In the genomic region with DNA sequence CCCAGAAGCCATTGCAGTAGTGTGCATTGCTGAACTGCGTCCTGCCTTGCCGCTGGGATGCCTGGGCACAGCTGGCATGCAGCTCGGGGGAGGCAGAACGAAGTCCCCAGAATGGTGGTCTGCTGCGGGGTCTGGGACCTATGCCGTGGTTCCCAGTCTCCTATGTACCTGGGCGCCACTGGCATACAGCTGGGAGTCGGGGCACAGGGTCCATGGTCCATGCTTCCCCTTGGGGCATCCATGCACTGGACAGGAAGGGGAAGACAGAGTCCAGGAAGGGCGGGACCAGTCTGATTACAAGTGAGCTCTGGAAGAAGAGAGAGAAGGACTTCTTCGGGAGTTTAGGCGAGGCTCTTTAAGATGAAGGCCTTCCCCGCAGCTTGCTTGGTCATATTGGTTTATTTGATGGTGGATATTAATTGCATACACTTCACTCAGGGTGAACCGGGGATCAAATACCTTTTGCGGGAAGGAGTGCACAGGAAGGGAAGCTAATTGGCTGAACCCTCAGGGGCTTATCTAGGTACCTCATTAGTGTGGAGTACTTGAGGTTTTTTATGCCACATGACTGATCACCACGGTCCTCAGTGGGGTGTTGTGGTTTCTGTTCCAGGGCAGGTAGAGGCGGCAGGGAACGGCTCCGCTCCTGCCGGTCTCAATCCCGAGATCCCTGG, we compare ENCODE assay signal across 8 mouse cellular contexts. TPM values are rescaled to one million over a fixed set of nuclear protein-coding genes. Genes with fewer than 3 reads are reported as not detected.
A peak's percentile ranks its signal among the peaks of the same experiment; 100 is the strongest.
DNase-seq lines count a peak whose midpoint lies in the region; ATAC-seq and TF ChIP-seq lines count a peak whose summit lies in the region.

No protein-coding gene starts in this region.

- no peak for TF ChIP-seq EP300 in stomach, postnatal 0 days (optimal IDR thresholded peaks at IDR 0.05)

- no peak overlapping the region for H3K27ac ChIP-seq in embryonic facial prominence, embryonic 14.5 days (replicated peaks; ENCODE audit: low read depth, low read length)
- H3K27ac ChIP-seq in embryonic facial prominence, embryonic 10.5 days (replicated peaks): no peak overlapping the region
- H3K27ac ChIP-seq in midbrain, embryonic 10.5 days (replicated peaks): 0 out of 2 replicates have a peak overlapping the region, but pooled peaks have one; percentile 10
- no peak overlapping the region for H3K27ac ChIP-seq in midbrain, embryonic 15.5 days
- peak overlapping the region; percentile 49 for H3K27ac ChIP-seq in stomach, postnatal 0 days (replicated peaks)

- WGBS in embryonic facial prominence, embryonic 14.5 days: 78% methylated on average over 20 of the region's 20 CpGs
- WGBS in embryonic facial prominence, embryonic 10.5 days: 81% methylated on average over 20 of the region's 20 CpGs
- 85% methylated on average over 20 of the region's 20 CpGs for WGBS in midbrain, embryonic 10.5 days
- WGBS in midbrain, embryonic 15.5 days: 73% methylated on average over 20 of the region's 20 CpGs
- WGBS in stomach, postnatal 0 days: 73% methylated on average over 20 of the region's 20 CpGs

- H3K9ac ChIP-seq in embryonic facial prominence, embryonic 14.5 days (ENCODE audit: low read depth, low read length): no peak overlapping the region
- H3K9ac ChIP-seq in midbrain, embryonic 15.5 days: no peak overlapping the region
- H3K9ac ChIP-seq in stomach, postnatal 0 days (ENCODE audit: low read length): no peak overlapping the region

- H3K4me3 ChIP-seq in embryonic facial prominence, embryonic 14.5 days (ENCODE audit: low read depth, low read length): no peak overlapping the region
- H3K4me3 ChIP-seq in embryonic facial prominence, embryonic 10.5 days: no peak overlapping the region
- no peak overlapping the region for H3K4me3 ChIP-seq in midbrain, embryonic 10.5 days
- no peak overlapping the region for H3K4me3 ChIP-seq in midbrain, embryonic 15.5 days
- H3K4me3 ChIP-seq in stomach, postnatal 0 days (ENCODE audit: low read depth, low read length): no peak overlapping the region

- DNase-seq in embryonic facial prominence, embryonic 14.5 days (ENCODE audit: low spot score): peak; percentile 43
- DNase-seq in embryonic facial prominence, embryonic 10.5 days (ENCODE audit: low spot score): no peak
- DNase-seq in midbrain, embryonic 10.5 days (ENCODE audit: low spot score): no peak
- peak; percentile 41 for DNase-seq in kidney, postnatal 10 days
- DNase-seq in stomach, postnatal 0 days (ENCODE audit: low spot score): no peak
- no peak for DNase-seq in left cerebral cortex, adult 9 months (ENCODE audit: low spot score in 2 of 2)
- no peak for DNase-seq in layer of hippocampus, adult 9-10 months (ENCODE audit: low spot score)

- ATAC-seq in embryonic facial prominence, embryonic 14.5 days (ENCODE audit: low read depth): peak; percentile 61; the same call in 1 of the 2 replicates
- ATAC-seq in midbrain, embryonic 15.5 days (replicated peaks): no peak
- no peak for ATAC-seq in stomach, postnatal 0 days (ENCODE audit: low FRiP score, low TSS enrichment)

- no peaks in the 10 kb centered on the region for H3K27me3 ChIP-seq in embryonic facial prominence, embryonic 14.5 days (replicated peaks; ENCODE audit: control insufficient read depth, insufficient read depth, low read length)
- H3K27me3 ChIP-seq in embryonic facial prominence, embryonic 10.5 days (replicated peaks; ENCODE audit: low read depth, poor library complexity, severe bottlenecking): no peaks in the 10 kb centered on the region
- no peaks in the 10 kb centered on the region for H3K27me3 ChIP-seq in midbrain, embryonic 10.5 days (ENCODE audit: low read depth, poor library complexity, severe bottlenecking)
- H3K27me3 ChIP-seq in midbrain, embryonic 15.5 days (replicated peaks): no peaks in the 10 kb centered on the region
- H3K27me3 ChIP-seq in stomach, postnatal 0 days (ENCODE audit: control insufficient read depth, insufficient read depth, low read length): no peaks in the 10 kb centered on the region

- no peaks in the 10 kb centered on the region for H3K9me3 ChIP-seq in embryonic facial prominence, embryonic 14.5 days (ENCODE audit: control insufficient read depth, low read length)
- no peaks in the 10 kb centered on the region for H3K9me3 ChIP-seq in embryonic facial prominence, embryonic 10.5 days
- no peaks in the 10 kb centered on the region for H3K9me3 ChIP-seq in midbrain, embryonic 10.5 days (replicated peaks)
- H3K9me3 ChIP-seq in midbrain, embryonic 15.5 days: no peaks in the 10 kb centered on the region
- H3K9me3 ChIP-seq in stomach, postnatal 0 days (ENCODE audit: control insufficient read depth, low read length): no peaks in the 10 kb centered on the region

- H3K4me1 ChIP-seq in embryonic facial prominence, embryonic 14.5 days (ENCODE audit: control insufficient read depth, insufficient read depth, low read length): no peaks in the 10 kb centered on the region
- peaks cover 28% of the 10 kb centered on the region for H3K4me1 ChIP-seq in embryonic facial prominence, embryonic 10.5 days
- H3K4me1 ChIP-seq in midbrain, embryonic 10.5 days: peaks cover 17% of the 10 kb centered on the region
- H3K4me1 ChIP-seq in midbrain, embryonic 15.5 days: 0 out of 2 replicates have a peak, but pooled peaks cover 5% of the 10 kb centered on the region
- H3K4me1 ChIP-seq in stomach, postnatal 0 days (replicated peaks; ENCODE audit: control insufficient read depth, insufficient read depth): no peaks in the 10 kb centered on the region

- no peaks in the 10 kb centered on the region for H3K36me3 ChIP-seq in embryonic facial prominence, embryonic 14.5 days (ENCODE audit: control insufficient read depth, insufficient read depth, low read length)
- no peaks in the 10 kb centered on the region for H3K36me3 ChIP-seq in embryonic facial prominence, embryonic 10.5 days (replicated peaks)
- H3K36me3 ChIP-seq in midbrain, embryonic 10.5 days: no peaks in the 10 kb centered on the region
- H3K36me3 ChIP-seq in midbrain, embryonic 15.5 days (replicated peaks): no peaks in the 10 kb centered on the region
- H3K36me3 ChIP-seq in stomach, postnatal 0 days (ENCODE audit: control insufficient read depth, insufficient read depth, low read length): no peaks in the 10 kb centered on the region

- TF ChIP-seq CTCF in stomach, postnatal 0 days (IDR thresholded peaks at IDR 0.05; ENCODE audit: low read depth): no peak

- H3K4me2 ChIP-seq in embryonic facial prominence, embryonic 14.5 days (ENCODE audit: low read depth, low read length): no peak overlapping the region
- H3K4me2 ChIP-seq in midbrain, embryonic 15.5 days: no peak overlapping the region
- H3K4me2 ChIP-seq in stomach, postnatal 0 days (replicated peaks; ENCODE audit: low read depth): no peak overlapping the region

RNA-seq across cellular contexts. Expression of a gene that starts 24.9 kb away (rescaled TPM):
- polyA plus RNA-seq in embryonic facial prominence, embryonic 14.5 days (2014; fragmentation: Nextera tagmentation; extraction: Ambion mirVana): 17.6 and 17.9 TPM in 2 replicates
- 24.3 and 28.3 TPM in 2 replicates for polyA plus RNA-seq in embryonic facial prominence, embryonic 10.5 days (2016; fragmentation: Nextera tagmentation; extraction: Ambion mirVana)
- 51.0 and 98.3 TPM in 2 replicates for polyA plus RNA-seq in midbrain, embryonic 10.5 days (2016; fragmentation: Nextera tagmentation; extraction: Ambion mirVana)
- polyA plus RNA-seq in midbrain, embryonic 15.5 days (2015; fragmentation: Nextera tagmentation; extraction: Ambion mirVana): 589 and 592 TPM in 2 replicates
- polyA plus RNA-seq in stomach, postnatal 0 days (2015; fragmentation: Nextera tagmentation; extraction: Ambion mirVana): 3.5 and 4.2 TPM in 2 replicates

RNA-seq across cellular contexts. Expression of a gene that starts 25.3 kb away (rescaled TPM):
- polyA plus RNA-seq in embryonic facial prominence, embryonic 14.5 days (2014; fragmentation: Nextera tagmentation; extraction: Ambion mirVana): 65.6 and 66.3 TPM in 2 replicates
- polyA plus RNA-seq in embryonic facial prominence, embryonic 10.5 days (2016; fragmentation: Nextera tagmentation; extraction: Ambion mirVana): 73.7 and 74.1 TPM in 2 replicates
- polyA plus RNA-seq in midbrain, embryonic 10.5 days (2016; fragmentation: Nextera tagmentation; extraction: Ambion mirVana): 64.1 and 77.4 TPM in 2 replicates
- 87.7 and 90.5 TPM in 2 replicates for polyA plus RNA-seq in midbrain, embryonic 15.5 days (2015; fragmentation: Nextera tagmentation; extraction: Ambion mirVana)
- polyA plus RNA-seq in stomach, postnatal 0 days (2015; fragmentation: Nextera tagmentation; extraction: Ambion mirVana): 59.4 and 70.9 TPM in 2 replicates

Comparison
In these comparisons a context has a peak if more than half of its experiments do, and no peak if none do; other contexts are left out.
1. DNase-seq: peak in embryonic facial prominence, embryonic 14.5 days (single experiment) and kidney, postnatal 10 days (single experiment); none in embryonic facial prominence, embryonic 10.5 days (single experiment), midbrain, embryonic 10.5 days (single experiment), stomach, postnatal 0 days (single experiment), left cerebral cortex, adult 9 months (0 of 2) and layer of hippocampus, adult 9-10 months (single experiment).
2. H3K27ac ChIP-seq: peak in midbrain, embryonic 10.5 days (single experiment) and stomach, postnatal 0 days (single experiment); none in embryonic facial prominence, embryonic 14.5 days (single experiment), embryonic facial prominence, embryonic 10.5 days (single experiment) and midbrain, embryonic 15.5 days (single experiment).